Mouse (Mus musculus) MEL (cell line): Measurements from ENCODE around the gene Ubash3b. TPM values are rescaled to one million over a fixed set of nuclear protein-coding genes. Genes with fewer than 3 reads are reported as not detected.
A peak's percentile ranks its signal among the peaks of the same experiment; 100 is the strongest.

ENCODE experiments used
- DNase-seq: peaks from one replicate; pipeline ENCODE4 v3.0.0; 2011; ENCODE audit warnings: low read depth, low spot score
- H3K27ac ChIP-seq: 2 replicates; pipeline ENCODE4 v1.5.1; 2012; ENCODE audit warnings: low read depth, mild to moderate bottlenecking, control low read depth, low read length, moderate library complexity; ENCODE audit not compliant: control insufficient read depth
- H3K27me3 ChIP-seq, 2 experiments: fragments of 150-350 bp in 1 of 2; sonication (generic) in 1 of 2; 2 replicates each; pipeline ENCODE4 v1.6.1; 2012; ENCODE audit warnings: low read length in 2 of 2, mild to moderate bottlenecking in 2 of 2, improper control_type of control experiment in 1 of 2, moderate library complexity in 1 of 2; ENCODE audit not compliant: insufficient read depth in 2 of 2, control insufficient read depth in 1 of 2
- H3K36me3 ChIP-seq, 2 experiments: 2 replicates each; pipeline ENCODE4 v1.6.1; 2012 to 2014; ENCODE audit warnings: low read length in 2 of 2, improper control_type of control experiment in 1 of 2, inconsistent platforms in 1 of 2, mild to moderate bottlenecking in 1 of 2; ENCODE audit not compliant: insufficient read depth in 2 of 2, control insufficient read depth in 1 of 2
- H3K4me1 ChIP-seq, 2 experiments: fragments of 150-350 bp in 1 of 2; sonication (generic) in 1 of 2; 2 replicates each; pipeline ENCODE4 v1.6.1; 2012; ENCODE audit warnings: low read length in 2 of 2, improper control_type of control experiment in 1 of 2, mild to moderate bottlenecking in 1 of 2; ENCODE audit not compliant: insufficient read depth in 2 of 2, control insufficient read depth in 1 of 2
- H3K4me3 ChIP-seq, 2 experiments: fragments of 150-350 bp in 1 of 2; sonication (generic) in 1 of 2; 2 replicates each; pipeline ENCODE4 v1.5.1; 2012; ENCODE audit warnings: low read depth in 2 of 2, low read length in 2 of 2, mild to moderate bottlenecking in 2 of 2, moderate library complexity in 2 of 2, control low read depth in 1 of 2, improper control_type of control experiment in 1 of 2; ENCODE audit not compliant: control insufficient read depth in 1 of 2, insufficient read depth in 1 of 2
- H3K79me2 ChIP-seq: 2 replicates; pipeline ENCODE4 v1.6.1; 2012; ENCODE audit warnings: mild to moderate bottlenecking, low read length, moderate library complexity; ENCODE audit not compliant: control insufficient read depth, poor library complexity, insufficient read depth
- H3K9ac ChIP-seq: 2 replicates; pipeline ENCODE4 v1.6.1; 2012; ENCODE audit warnings: low read depth, mild to moderate bottlenecking, control low read depth, low read length, moderate library complexity; ENCODE audit not compliant: control insufficient read depth, poor library complexity, severe bottlenecking
- H3K9me3 ChIP-seq: fragments of 150-350 bp; sonication (generic); replicated peaks from 2 replicates; pipeline ENCODE4 v1.6.1; 2012; ENCODE audit warnings: mild to moderate bottlenecking, low read length, improper control_type of control experiment, moderate library complexity; ENCODE audit not compliant: insufficient read depth
- BHLHE40 ChIP-seq: IDR thresholded peaks from 2 replicates; pipeline ENCODE4 v1.6.1; 2012; ENCODE audit warnings: low read depth, mild to moderate bottlenecking, inconsistent platforms, low read length, improper control_type of control experiment, borderline replicate concordance
- ELF1 ChIP-seq: IDR thresholded peaks from 2 replicates; pipeline ENCODE4 v1.6.1; 2014; ENCODE audit warnings: low read depth, mild to moderate bottlenecking, inconsistent platforms, low read length, improper control_type of control experiment, moderate library complexity
- EP300 ChIP-seq, 2 experiments: IDR thresholded peaks; 2 replicates each; pipeline ENCODE4 v1.6.1; 2011; ENCODE audit warnings: improper control_type of control experiment in 2 of 2, low read length in 2 of 2, low read depth in 1 of 2, mild to moderate bottlenecking in 1 of 2
- ETS1 ChIP-seq: IDR thresholded peaks from 2 replicates; pipeline ENCODE4 v1.6.1; 2012; ENCODE audit warnings: low read depth, mild to moderate bottlenecking, inconsistent platforms, low read length, improper control_type of control experiment, moderate library complexity
- KAT2A ChIP-seq: conservative IDR thresholded peaks from 2 replicates; pipeline ENCODE4 v1.6.1; 2012; ENCODE audit warnings: low read depth, low read length, improper control_type of control experiment, inconsistent platforms
- MAX ChIP-seq: IDR thresholded peaks from 2 replicates; pipeline ENCODE4 v1.6.1; 2011; ENCODE audit warnings: low read length, improper control_type of control experiment
- MEF2A ChIP-seq: IDR thresholded peaks from 2 replicates; pipeline ENCODE4 v1.6.1; 2014; ENCODE audit warnings: low read depth, mild to moderate bottlenecking, inconsistent platforms, low read length, improper control_type of control experiment; ENCODE audit not compliant: poor library complexity, insufficient replicate concordance, severe bottlenecking; ENCODE audit errors: extremely low read depth
- MXI1 ChIP-seq: IDR thresholded peaks from 2 replicates; pipeline ENCODE4 v1.6.1; 2011; ENCODE audit warnings: mild to moderate bottlenecking, low read depth, low read length, improper control_type of control experiment
- MYC ChIP-seq: IDR thresholded peaks from 2 replicates; pipeline ENCODE4 v1.6.1; 2011; ENCODE audit warnings: low read depth, mild to moderate bottlenecking, low read length, improper control_type of control experiment, moderate library complexity
- NELFE ChIP-seq: IDR thresholded peaks from 2 replicates; pipeline ENCODE4 v1.6.1; 2011; ENCODE audit warnings: low read depth, low read length, improper control_type of control experiment
- NRF1 ChIP-seq: IDR thresholded peaks from 2 replicates; pipeline ENCODE4 v1.6.1; 2014; ENCODE audit warnings: low read depth, mild to moderate bottlenecking, inconsistent platforms, low read length, improper control_type of control experiment, moderate library complexity; ENCODE audit not compliant: poor library complexity, insufficient read depth, severe bottlenecking
- POLR2AphosphoS2 ChIP-seq: IDR thresholded peaks from 2 replicates; pipeline ENCODE4 v1.6.1; 2011; ENCODE audit warnings: low read length, improper control_type of control experiment
- RAD21 ChIP-seq: IDR thresholded peaks from 2 replicates; pipeline ENCODE4 v1.6.1; 2011; ENCODE audit warnings: mild to moderate bottlenecking, low read depth, low read length, improper control_type of control experiment
- SMC3 ChIP-seq: IDR thresholded peaks from 2 replicates; pipeline ENCODE4 v1.6.1; 2011; ENCODE audit warnings: low read depth, low read length, improper control_type of control experiment
- TAL1 ChIP-seq: IDR thresholded peaks from 2 replicates; pipeline ENCODE4 v1.6.1; 2012; ENCODE audit warnings: mild to moderate bottlenecking, inconsistent platforms, low read length, moderate library complexity, mixed read lengths
- TBP ChIP-seq: IDR thresholded peaks from 2 replicates; pipeline ENCODE4 v1.8.0; 2011; ENCODE audit warnings: low read depth, low read length, improper control_type of control experiment
- TCF12 ChIP-seq: IDR thresholded peaks from 2 replicates; pipeline ENCODE4 v1.6.1; 2014; ENCODE audit warnings: low read depth, mild to moderate bottlenecking, inconsistent platforms, low read length, improper control_type of control experiment, moderate library complexity
- UBTF ChIP-seq: IDR thresholded peaks from 2 replicates; pipeline ENCODE4 v1.6.1; 2012; ENCODE audit warnings: low read depth, mild to moderate bottlenecking, inconsistent platforms, low read length, improper control_type of control experiment, moderate library complexity, borderline replicate concordance; ENCODE audit not compliant: insufficient read depth
- USF1 ChIP-seq: IDR thresholded peaks from 2 replicates; pipeline ENCODE4 v1.6.1; 2014; ENCODE audit warnings: low read depth, mild to moderate bottlenecking, inconsistent platforms, low read length, improper control_type of control experiment, moderate library complexity
- USF2 ChIP-seq, 2 experiments: IDR thresholded peaks; 2 replicates each; pipeline ENCODE4 v1.6.1; 2011 to 2012; ENCODE audit warnings: improper control_type of control experiment in 2 of 2, low read length in 2 of 2, borderline replicate concordance in 1 of 2, inconsistent platforms in 1 of 2, low read depth in 1 of 2, mild to moderate bottlenecking in 1 of 2; ENCODE audit not compliant: insufficient read depth in 1 of 2
- ZC3H11A ChIP-seq: IDR thresholded peaks from 2 replicates; pipeline ENCODE4 v1.6.1; 2012; ENCODE audit warnings: low read depth, mild to moderate bottlenecking, inconsistent platforms, low read length, improper control_type of control experiment
- ZKSCAN1 ChIP-seq: IDR thresholded peaks from 2 replicates; pipeline ENCODE4 v1.6.1; 2012; ENCODE audit warnings: low read depth, mild to moderate bottlenecking, inconsistent platforms, low read length, improper control_type of control experiment, moderate library complexity
- polyA plus RNA-seq, 2 experiments: library from polyadenylated mRNA; stranded (reverse) in 1 of 2; unstranded in 1 of 2; fragments of >175 nt in 1 of 2; fragments of >200 nt in 1 of 2; gene quantifications; 2 replicates each; pipeline versions ENCODE4 v1.2.1 to v1.2.4; 2012; ENCODE audit warnings: low replicate concordance in 2 of 2, low read depth in 1 of 2; ENCODE audit not compliant: insufficient read length in 2 of 2, insufficient read depth in 1 of 2, missing spikeins in 1 of 2
- total RNA-seq: library from RNA; depleted of rRNA; stranded (reverse); fragments of 300-350 nt; gene quantifications from 2 replicates; pipeline ENCODE4 v1.2.3, GENCODE M21; 2012

Ubash3b gene
- total and polyA plus RNA-seq, 3 experiments = 5.4 to 11.3 TPM; not detected in 1

DNA sequence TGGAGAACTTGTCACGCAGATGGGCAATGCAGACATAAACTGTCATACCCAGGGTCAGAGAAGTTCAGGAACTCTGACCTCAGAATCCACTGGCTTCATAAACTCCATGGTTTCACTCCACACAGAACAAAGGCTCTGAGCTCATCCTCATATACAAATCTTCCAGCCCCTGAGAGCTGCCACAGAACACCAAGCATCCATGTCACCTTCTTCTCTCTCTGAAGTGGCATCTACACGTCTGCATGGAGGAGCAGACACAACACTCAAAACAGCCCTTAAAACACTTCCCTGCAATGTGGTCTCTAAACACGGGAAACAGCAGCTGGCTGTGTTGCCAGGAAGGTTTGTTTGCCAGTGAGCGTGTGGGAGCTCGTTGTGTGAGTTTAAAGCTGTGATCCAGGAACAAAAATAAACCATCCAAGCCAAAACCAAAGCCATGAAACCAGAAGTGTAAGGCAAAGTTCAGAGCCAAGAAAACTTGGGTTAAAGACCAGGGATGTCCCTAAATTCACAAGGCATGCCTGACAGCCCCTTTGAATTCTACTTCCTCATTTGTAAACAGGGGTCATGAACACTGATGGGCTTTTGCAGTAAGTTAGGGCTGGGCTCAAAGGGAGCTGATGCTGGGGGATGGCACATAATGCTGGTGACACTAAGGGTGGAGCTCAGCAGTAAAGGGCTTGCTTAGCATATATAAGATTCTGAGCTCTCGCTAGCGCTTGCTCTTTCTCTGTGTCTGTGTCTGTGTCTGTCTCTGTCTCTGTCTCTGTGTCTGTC, 24.6 kb downstream of the Ubash3b start:
- Histone ChIP-seq H3K4me3 (no peak overlapping the region), H3K27ac (peak overlapping the region; percentile 44)
- DNase-seq = peak; percentile 80

GRCm38 (mm10) chr9:41136273-41136672, 25.2 kb downstream of the Ubash3b start:
- no peak for DNase-seq
- Histone ChIP-seq H3K36me3 (peaks cover 0 to 47% of the 10 kb centered on the region in 2 experiments; a peak in 2 of 4 replicates), H3K4me1 (peaks cover 29 to 57% of the 10 kb centered on the region in 2 experiments), H3K79me2 (no peaks in the 10 kb centered on the region), H3K27me3 (no peaks in the 10 kb centered on the region), H3K27ac (no peak overlapping the region), H3K9me3 (no peaks in the 10 kb centered on the region), H3K9ac (no peak overlapping the region), H3K4me3 (no peak overlapping the region)
- TF ChIP-seq EP300 (IDR thresholded peaks at IDR 0.05; ENCODE audit: low read depth in 1 of 2, low read length in 2 of 2) (no peak), USF1 (no peak), BHLHE40 (no peak), ZKSCAN1 (peak; percentile 97), MEF2A (no peak), KAT2A (no peak)

More for the DNA sequence above, 24.6 kb downstream of the Ubash3b start:
- TF ChIP-seq ETS1 = no peak
- no peak for TF ChIP-seq MYC
- TF ChIP-seq EP300 (IDR thresholded peaks at IDR 0.05; ENCODE audit: low read depth in 1 of 2, low read length in 2 of 2) = peak in 1 of 2 experiments; percentile 7; a peak in 1 of 4 replicates
- 0 out of 2 replicates have a peak, but pooled peaks have one; percentile 35 for TF ChIP-seq MXI1
- TF ChIP-seq TCF12 = no peak
- peak; percentile 19; the same call in 1 of the 2 replicates for TF ChIP-seq TBP
- H3K9ac ChIP-seq = peak overlapping the region; percentile 8; the same call in 1 of the 2 replicates
- peaks cover 29 to 59% of the 10 kb centered on the region in 2 experiments for H3K4me1 ChIP-seq
- no peaks in the 10 kb centered on the region for H3K9me3 ChIP-seq
- no peaks in the 10 kb centered on the region for H3K79me2 ChIP-seq
- H3K36me3 ChIP-seq = peaks cover 0 to 47% of the 10 kb centered on the region in 2 experiments; a peak in 2 of 4 replicates
- no peaks in the 10 kb centered on the region for H3K27me3 ChIP-seq

- DNase-seq = peak; percentile 46
- peaks cover 25 to 43% of the 10 kb centered on the region in 2 experiments for H3K4me1 ChIP-seq
- H3K27ac ChIP-seq = peak overlapping the region; percentile 29
- no peak overlapping the region for H3K4me3 ChIP-seq
- H3K36me3 ChIP-seq = peaks cover 0 to 40% of the 10 kb centered on the region in 2 experiments; a peak in 2 of 4 replicates
- H3K79me2 ChIP-seq = no peaks in the 10 kb centered on the region
- H3K9me3 ChIP-seq = no peaks in the 10 kb centered on the region
- H3K27me3 ChIP-seq = no peaks in the 10 kb centered on the region
- no peak for TF ChIP-seq NELFE
- no peak for TF ChIP-seq EP300 (IDR thresholded peaks at IDR 0.05; ENCODE audit: low read depth in 1 of 2, low read length in 2 of 2)
- TF ChIP-seq RAD21 = no peak
- no peak for TF ChIP-seq MXI1
- TF ChIP-seq NRF1 = no peak
- TF ChIP-seq ZC3H11A = no peak
- TF ChIP-seq ETS1 = no peak
- no peak for TF ChIP-seq POLR2AphosphoS2
- no peak for TF ChIP-seq USF2 (IDR thresholded peaks at IDR 0.05; ENCODE audit: borderline replicate concordance in 1 of 2, insufficient read depth in 1 of 2, low read depth in 1 of 2, low read length in 2 of 2)
- TF ChIP-seq ELF1 = no peak
- no peak for TF ChIP-seq TAL1
- TF ChIP-seq UBTF = no peak
- TF ChIP-seq MAX = no peak
- no peak for TF ChIP-seq SMC3
- no peak overlapping the region for H3K9ac ChIP-seq
Measured at GRCm38 (mm10) chr9:41134907-41135306, 26.6 kb downstream of the Ubash3b start.
